Mouse (Mus musculus) forebrain, embryonic 15.5 days (tissue): ENCODE data around the gene 1700001P01Rik. TPM values are rescaled to one million over a fixed set of nuclear protein-coding genes. Genes with fewer than 3 reads are reported as not detected.

Source experiments
- ATAC-seq: fragments of 200-750 bp; cut with Nextera tagmentation; replicated peaks from 2 replicates; pipeline ENCODE4 v1.8.0; 2017; ENCODE audit warnings: mild to moderate bottlenecking, moderate TSS enrichment, moderate library complexity
- H3K27ac ChIP-seq: fragments of 300-500 bp; sonication (generic); replicated peaks from 2 replicates; pipeline ENCODE4 v1.5.1; 2015; ENCODE audit warnings: mild to moderate bottlenecking, inconsistent platforms
- H3K27me3 ChIP-seq: fragments of 300-500 bp; sonication (generic); 2 replicates; pipeline ENCODE4 v1.6.1; 2015; ENCODE audit warnings: inconsistent platforms
- H3K36me3 ChIP-seq: fragments of 300-500 bp; sonication (generic); 2 replicates; pipeline ENCODE4 v1.6.1; 2015; ENCODE audit warnings: mild to moderate bottlenecking, inconsistent platforms
- H3K4me1 ChIP-seq: fragments of 300-500 bp; sonication (generic); 2 replicates; pipeline ENCODE4 v1.6.1; 2015; ENCODE audit warnings: inconsistent platforms
- H3K4me2 ChIP-seq: fragments of 300-500 bp; sonication (generic); replicated peaks from 2 replicates; pipeline ENCODE4 v1.6.1; 2015; ENCODE audit warnings: mild to moderate bottlenecking, inconsistent platforms
- H3K4me3 ChIP-seq: fragments of 300-500 bp; sonication (generic); 2 replicates; pipeline ENCODE4 v1.5.1; 2015; ENCODE audit warnings: mild to moderate bottlenecking, inconsistent platforms
- H3K9ac ChIP-seq: fragments of 300-500 bp; sonication (generic); replicated peaks from 2 replicates; pipeline ENCODE4 v1.6.1; 2015; ENCODE audit warnings: mild to moderate bottlenecking, inconsistent platforms
- H3K9me3 ChIP-seq: fragments of 300-500 bp; sonication (generic); 2 replicates; pipeline ENCODE4 v1.6.1; 2016; ENCODE audit warnings: inconsistent platforms
- WGBS: fragments of 180-500 bp; shearing (Covaris S2); methylation state at CpG from one replicate; pipeline ENCODE4 v1.1.7; 2015; ENCODE audit warnings: mixed read lengths; 5-methylcytosine and 5-hydroxymethylcytosine counted together
- polyA plus RNA-seq: library from polyadenylated mRNA; unstranded; fragments of >200 nt; fragmentation: Nextera tagmentation; extraction: Ambion mirVana; gene quantifications from 2 replicates; pipeline ENCODE4 v1.2.1, GENCODE M21; 2015

The 1700001P01Rik gene
- polyA plus RNA-seq, 1 experiment from 2014 or later, result 0.39 TPM

DNA sequence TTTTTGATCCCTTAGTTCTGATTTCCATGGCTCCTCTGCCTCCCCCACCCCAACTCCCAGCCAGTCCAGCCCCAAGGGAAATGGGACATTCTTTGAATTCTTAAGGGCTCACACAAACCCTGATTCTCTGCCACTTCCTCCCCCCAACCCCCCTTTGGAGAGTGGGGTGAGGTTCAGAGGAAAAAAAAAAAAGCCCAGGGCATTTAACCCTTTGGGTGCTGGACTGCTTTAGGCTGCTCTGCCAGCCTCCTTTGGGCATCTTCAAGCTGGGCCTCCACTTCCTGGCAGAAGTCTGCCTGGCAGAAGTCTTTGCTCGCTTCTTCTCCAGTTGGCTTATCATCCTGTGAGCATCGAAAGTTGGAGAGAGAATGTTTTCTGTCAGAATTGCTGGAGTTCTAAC is 32.4 kb upstream of the 1700001P01Rik start:
- H3K27ac ChIP-seq, result peak overlapping the region; percentile 57
- H3K36me3 ChIP-seq, result peaks cover 10% of the 10 kb centered on the region
- no peak overlapping the region for H3K4me2 ChIP-seq
- 27% methylated on average over 2 of the region's 2 CpGs for WGBS
- no peak overlapping the region for H3K9ac ChIP-seq
- H3K4me3 ChIP-seq, result no peak overlapping the region
- peaks cover 90% of the 10 kb centered on the region for H3K4me1 ChIP-seq
- no peak for ATAC-seq
- H3K9me3 ChIP-seq, result no peaks in the 10 kb centered on the region
- H3K27me3 ChIP-seq, result no peaks in the 10 kb centered on the region

DNA sequence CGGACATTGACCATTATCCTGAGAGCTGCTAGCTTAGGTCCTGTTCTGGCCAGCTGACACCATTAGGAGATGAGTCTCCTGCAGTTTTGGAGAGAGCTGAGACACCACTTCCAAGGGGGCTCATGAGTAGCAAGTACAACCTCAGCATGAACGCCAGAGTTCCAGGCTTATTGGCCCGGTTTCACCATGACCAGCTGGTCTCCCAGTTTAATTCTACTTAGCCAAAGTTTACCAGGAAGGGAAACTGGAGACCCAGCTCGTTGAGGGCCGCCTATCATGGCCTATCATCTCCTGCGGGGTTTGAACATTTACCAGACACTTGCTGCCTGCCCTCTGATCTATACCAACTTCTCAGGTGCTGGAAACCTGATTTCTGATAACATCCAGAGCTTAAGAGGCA is 31.9 kb upstream of the 1700001P01Rik start:
- no peak overlapping the region for H3K9ac ChIP-seq
- WGBS, result 41% methylated on average over 6 of the region's 6 CpGs
- H3K4me2 ChIP-seq, result no peak overlapping the region
- H3K36me3 ChIP-seq, result peaks cover 10% of the 10 kb centered on the region
- no peaks in the 10 kb centered on the region for H3K27me3 ChIP-seq
- H3K27ac ChIP-seq, result peak overlapping the region; percentile 57
- no peak for ATAC-seq
- H3K4me1 ChIP-seq, result peaks cover 90% of the 10 kb centered on the region
- no peak overlapping the region for H3K4me3 ChIP-seq
- no peaks in the 10 kb centered on the region for H3K9me3 ChIP-seq

DNA sequence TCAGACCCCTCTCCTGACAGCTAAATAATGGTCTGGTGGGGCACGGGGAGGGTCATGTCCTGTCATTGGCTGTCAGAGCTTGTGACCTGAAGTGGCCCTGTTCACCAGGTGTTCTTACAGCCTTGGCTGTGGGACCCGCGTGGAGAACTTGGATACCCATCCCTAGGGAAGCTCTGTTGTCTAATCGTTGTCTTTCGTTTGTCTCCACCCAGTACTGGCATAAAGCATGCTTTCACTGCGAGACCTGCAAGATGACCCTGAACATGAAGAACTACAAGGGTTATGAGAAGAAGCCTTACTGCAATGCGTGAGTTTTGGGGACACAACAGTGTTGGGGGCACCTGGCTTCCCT is 30.9 kb upstream of the 1700001P01Rik start:
- Histone ChIP-seq H3K4me1 (peaks cover 90% of the 10 kb centered on the region), H3K4me3 (no peak overlapping the region), H3K9me3 (no peaks in the 10 kb centered on the region), H3K27me3 (no peaks in the 10 kb centered on the region), H3K36me3 (peaks cover 10% of the 10 kb centered on the region), H3K27ac (0 out of 2 replicates have a peak overlapping the region, but pooled peaks have one; percentile 69), H3K9ac (0 out of 2 replicates have a peak overlapping the region, but pooled peaks have one; percentile 11), H3K4me2 (peak overlapping the region; percentile 31; the same call in 1 of the 2 replicates)
- WGBS, result 68% methylated on average over 7 of the region's 7 CpGs
- no peak for ATAC-seq

DNA sequence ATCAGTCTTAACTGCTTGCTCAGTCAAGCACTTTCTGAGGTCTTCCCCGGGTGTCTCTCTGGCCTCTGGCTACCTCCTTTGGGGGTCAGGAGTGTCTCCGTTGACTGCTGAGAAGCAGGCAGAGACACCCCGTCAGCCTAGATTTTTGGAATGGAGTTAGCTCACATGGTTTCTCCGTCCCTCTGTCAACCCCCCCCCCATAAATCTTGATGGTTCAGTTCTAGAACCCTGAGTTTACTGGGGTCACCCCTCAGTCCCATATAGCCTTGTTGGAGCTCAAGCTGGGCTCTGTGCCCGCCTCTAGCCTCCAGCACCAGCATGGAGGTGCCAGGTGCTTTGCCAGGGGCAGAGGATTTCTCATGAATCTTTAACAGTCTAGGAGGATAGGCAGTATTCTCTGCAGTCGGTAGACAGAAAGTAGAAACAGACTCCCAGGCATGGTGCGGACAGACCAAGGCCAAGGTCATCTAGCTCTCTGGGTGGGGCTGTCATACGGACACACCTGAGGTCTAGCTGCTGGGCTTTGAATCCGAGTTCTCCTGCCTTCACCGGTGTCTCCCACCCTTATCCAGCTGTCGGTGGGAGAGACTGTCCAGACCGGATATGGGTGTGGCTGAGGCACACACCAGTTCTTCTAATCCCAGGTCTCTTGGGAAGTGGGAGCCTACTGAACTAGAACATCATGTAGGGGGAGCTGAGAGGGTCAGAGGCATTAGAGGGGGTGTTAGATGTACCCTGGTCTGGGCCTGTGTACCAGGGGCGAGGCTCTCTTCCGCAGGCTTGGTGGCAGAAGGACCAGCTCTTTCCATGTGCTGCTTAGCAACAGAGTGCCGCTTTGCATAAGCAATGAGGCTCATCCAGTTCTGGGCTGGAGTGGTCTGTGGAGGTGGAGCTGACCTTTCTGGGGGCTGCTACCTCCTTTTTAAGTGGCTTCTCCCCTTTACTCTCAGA is 30.2 kb upstream of the 1700001P01Rik start:
- H3K4me2 ChIP-seq, result peak overlapping the region; percentile 31
- H3K27me3 ChIP-seq, result no peaks in the 10 kb centered on the region
- H3K9ac ChIP-seq, result peak overlapping the region; percentile 11; the same call in 1 of the 2 replicates
- peaks cover 90% of the 10 kb centered on the region for H3K4me1 ChIP-seq
- no peaks in the 10 kb centered on the region for H3K9me3 ChIP-seq
- peak overlapping the region; percentile 69 for H3K27ac ChIP-seq
- peak; percentile 24; the same call in 1 of the 2 replicates for ATAC-seq
- WGBS, result 36% methylated on average over 15 of the region's 15 CpGs
- H3K4me3 ChIP-seq, result no peak overlapping the region
- peaks cover 10% of the 10 kb centered on the region for H3K36me3 ChIP-seq

DNA sequence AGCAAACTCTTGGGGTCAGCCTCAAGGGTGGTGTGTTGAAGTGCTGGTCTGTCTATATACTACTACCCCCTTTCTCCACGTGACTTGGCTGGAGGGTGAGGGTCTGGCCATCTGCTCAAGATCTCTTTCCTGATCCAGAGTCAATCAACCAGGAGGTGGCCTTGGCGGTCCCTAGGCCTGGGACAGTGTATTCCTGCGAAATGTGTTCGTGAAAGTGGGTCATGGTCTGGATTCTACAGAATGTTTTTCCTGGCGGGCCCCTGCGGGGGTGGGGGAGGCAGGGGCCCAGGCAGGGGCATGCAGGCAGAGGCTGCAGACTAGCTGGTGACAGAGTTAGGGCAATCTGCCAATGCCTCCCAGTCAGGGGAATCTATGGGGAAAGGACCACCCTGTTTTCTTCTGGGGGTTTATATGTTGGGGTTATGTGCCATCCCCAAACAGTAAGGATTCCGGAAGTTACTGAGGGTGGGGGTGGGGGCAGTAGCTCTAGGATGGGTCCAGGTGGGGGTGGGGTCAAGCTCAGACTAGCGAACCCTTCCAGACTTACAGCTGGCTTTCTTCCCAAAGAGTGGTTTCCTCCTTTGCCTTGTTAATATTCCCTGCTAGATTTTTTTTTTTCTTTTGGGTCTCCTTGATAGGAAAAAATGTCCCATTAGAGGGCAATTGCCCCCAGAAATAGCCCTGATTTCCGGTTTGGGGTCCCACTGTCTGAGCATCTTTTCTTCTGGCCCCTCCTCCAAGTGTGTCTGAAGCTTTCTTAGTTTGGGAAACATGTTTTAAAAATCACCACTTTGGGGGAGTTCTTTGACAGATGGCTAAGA is 29.3 kb upstream of the 1700001P01Rik start:
- 13% methylated on average over 9 of the region's 9 CpGs for WGBS
- peak overlapping the region; percentile 19; the same call in 1 of the 2 replicates for H3K9ac ChIP-seq
- H3K4me2 ChIP-seq, result peak overlapping the region; percentile 31
- H3K4me3 ChIP-seq, result peak overlapping the region; percentile 9; the same call in 1 of the 2 replicates
- no peaks in the 10 kb centered on the region for H3K9me3 ChIP-seq
- peak overlapping the region; percentile 69 for H3K27ac ChIP-seq
- H3K36me3 ChIP-seq, result peaks cover 10% of the 10 kb centered on the region
- no peaks in the 10 kb centered on the region for H3K27me3 ChIP-seq
- peak; percentile 30 for ATAC-seq
- peaks cover 85% of the 10 kb centered on the region for H3K4me1 ChIP-seq

DNA sequence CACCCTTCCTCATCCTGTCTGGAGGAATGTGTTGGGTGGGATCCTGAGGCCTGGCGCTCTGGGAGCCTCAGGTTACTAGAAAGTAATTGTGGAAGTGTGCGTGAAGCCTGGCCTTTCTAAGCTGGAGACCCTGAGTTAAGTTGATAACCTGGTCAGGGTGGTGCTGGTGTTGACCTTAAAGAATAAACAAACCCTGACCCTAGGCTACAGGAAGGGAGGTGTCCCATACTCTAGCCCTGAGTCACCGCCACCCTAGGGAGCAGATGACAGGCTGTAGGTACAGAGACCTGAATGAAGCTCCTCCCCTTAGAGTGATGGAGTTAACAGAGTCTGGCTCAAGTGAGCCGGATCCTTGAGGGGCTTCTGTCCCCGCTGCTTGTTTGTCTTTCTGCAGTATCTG is 28.1 kb upstream of the 1700001P01Rik start:
- Histone ChIP-seq H3K36me3 (peaks cover 7% of the 10 kb centered on the region), H3K27me3 (no peaks in the 10 kb centered on the region), H3K4me2 (no peak overlapping the region), H3K27ac (no peak overlapping the region), H3K9me3 (no peaks in the 10 kb centered on the region), H3K4me1 (peaks cover 74% of the 10 kb centered on the region), H3K9ac (no peak overlapping the region), H3K4me3 (no peak overlapping the region)
- no peak for ATAC-seq
- whole genome bisulfite sequencing, result 87% methylated on average over 5 of the region's 5 CpGs

DNA sequence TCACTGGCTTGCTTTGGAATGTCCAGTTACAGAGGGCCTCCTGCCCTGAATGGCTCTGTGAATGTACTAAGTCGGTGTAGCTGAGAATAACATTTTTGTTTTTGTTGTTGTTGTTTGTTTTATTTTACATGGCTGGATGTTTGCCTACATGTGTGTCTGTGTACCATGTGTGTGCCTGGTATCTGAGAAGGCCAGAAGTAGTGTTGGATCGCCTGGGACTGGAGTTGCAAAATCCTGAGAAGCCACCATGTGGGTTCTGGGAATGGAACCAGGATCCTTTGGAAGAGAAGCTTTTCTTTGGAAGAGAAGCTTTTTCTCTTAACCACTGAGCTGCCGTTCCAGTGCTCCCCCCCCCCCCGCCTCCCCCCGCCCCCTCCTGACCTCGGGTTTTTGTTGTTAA is 26.8 kb upstream of the 1700001P01Rik start:
- Histone ChIP-seq H3K9ac (no peak overlapping the region), H3K27me3 (no peaks in the 10 kb centered on the region), H3K9me3 (no peaks in the 10 kb centered on the region), H3K4me2 (peak overlapping the region; percentile 58), H3K4me3 (peak overlapping the region; percentile 98), H3K36me3 (peaks cover under 1% of the 10 kb centered on the region), H3K4me1 (peaks cover 66% of the 10 kb centered on the region), H3K27ac (no peak overlapping the region)
- WGBS, result 26% methylated on average over 6 of the region's 6 CpGs
- no peak for ATAC-seq

DNA sequence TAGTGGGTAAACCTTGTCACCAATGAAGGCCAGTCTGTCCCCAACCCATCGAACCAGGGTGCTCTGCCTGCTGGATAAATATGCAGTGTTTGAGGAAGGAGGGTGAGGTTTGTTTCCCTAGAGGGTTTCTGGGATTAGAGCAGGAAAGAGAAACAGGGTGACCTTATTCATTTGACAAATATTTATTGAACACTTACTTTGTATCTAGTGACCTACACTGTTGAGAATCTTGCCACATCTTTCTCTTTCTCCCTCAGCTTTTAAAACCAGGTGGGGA is 26.4 kb upstream of the 1700001P01Rik start:
- Histone ChIP-seq H3K4me1 (peaks cover 64% of the 10 kb centered on the region), H3K36me3 (no peaks in the 10 kb centered on the region), H3K9me3 (no peaks in the 10 kb centered on the region), H3K4me3 (peak overlapping the region; percentile 98), H3K9ac (peak overlapping the region; percentile 97), H3K27me3 (no peaks in the 10 kb centered on the region), H3K27ac (no peak overlapping the region), H3K4me2 (peak overlapping the region; percentile 58)
- WGBS, result 43% methylated on average over 1 of the region's 1 CpGs
- ATAC-seq, result no peak

DNA sequence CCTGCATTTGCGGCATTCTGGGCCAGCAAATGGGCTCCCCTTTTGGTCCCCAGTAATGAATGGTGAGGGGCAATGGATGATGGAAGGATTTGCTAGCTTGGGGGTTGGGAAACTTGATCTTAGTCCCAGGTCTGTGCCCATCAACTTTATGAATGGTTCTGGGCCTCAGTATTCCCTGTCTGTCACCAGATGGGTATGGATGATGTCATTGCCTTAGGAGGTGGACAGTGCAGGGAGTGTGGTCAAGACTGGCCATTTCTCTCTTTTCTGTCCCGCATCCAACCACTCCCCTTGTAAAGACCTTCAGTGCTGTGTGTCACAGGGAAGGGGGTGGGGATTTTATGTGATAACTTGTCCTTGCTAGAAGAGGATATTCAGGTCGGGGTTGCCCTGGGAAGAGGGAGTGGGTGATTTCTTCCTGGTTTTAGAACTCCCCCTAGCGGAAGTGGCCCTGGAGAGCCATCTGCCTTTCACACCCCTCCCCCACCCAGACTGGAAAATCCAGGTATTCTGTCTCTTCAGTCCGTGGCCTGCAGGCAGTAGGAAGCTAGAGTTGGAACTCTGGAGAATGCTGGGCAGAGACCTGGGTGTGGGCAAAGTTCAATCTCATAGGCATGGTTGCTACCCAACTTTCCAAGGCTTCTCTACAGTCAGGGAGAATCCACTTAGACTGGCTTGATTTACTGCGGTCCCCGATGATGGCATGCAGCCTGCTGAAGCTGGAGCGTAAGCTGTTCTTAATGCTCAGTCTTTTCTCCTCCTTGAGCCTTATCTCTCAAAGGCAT is 25.9 kb upstream of the 1700001P01Rik start:
- Histone ChIP-seq H3K36me3 (no peaks in the 10 kb centered on the region), H3K4me1 (peaks cover 60% of the 10 kb centered on the region), H3K9me3 (no peaks in the 10 kb centered on the region), H3K4me2 (peak overlapping the region; percentile 58), H3K4me3 (peak overlapping the region; percentile 98), H3K27me3 (no peaks in the 10 kb centered on the region), H3K27ac (0 out of 2 replicates have a peak overlapping the region, but pooled peaks have one; percentile 96), H3K9ac (peak overlapping the region; percentile 97)
- 34% methylated on average over 8 of the region's 8 CpGs for WGBS
- ATAC-seq, result no peak

DNA sequence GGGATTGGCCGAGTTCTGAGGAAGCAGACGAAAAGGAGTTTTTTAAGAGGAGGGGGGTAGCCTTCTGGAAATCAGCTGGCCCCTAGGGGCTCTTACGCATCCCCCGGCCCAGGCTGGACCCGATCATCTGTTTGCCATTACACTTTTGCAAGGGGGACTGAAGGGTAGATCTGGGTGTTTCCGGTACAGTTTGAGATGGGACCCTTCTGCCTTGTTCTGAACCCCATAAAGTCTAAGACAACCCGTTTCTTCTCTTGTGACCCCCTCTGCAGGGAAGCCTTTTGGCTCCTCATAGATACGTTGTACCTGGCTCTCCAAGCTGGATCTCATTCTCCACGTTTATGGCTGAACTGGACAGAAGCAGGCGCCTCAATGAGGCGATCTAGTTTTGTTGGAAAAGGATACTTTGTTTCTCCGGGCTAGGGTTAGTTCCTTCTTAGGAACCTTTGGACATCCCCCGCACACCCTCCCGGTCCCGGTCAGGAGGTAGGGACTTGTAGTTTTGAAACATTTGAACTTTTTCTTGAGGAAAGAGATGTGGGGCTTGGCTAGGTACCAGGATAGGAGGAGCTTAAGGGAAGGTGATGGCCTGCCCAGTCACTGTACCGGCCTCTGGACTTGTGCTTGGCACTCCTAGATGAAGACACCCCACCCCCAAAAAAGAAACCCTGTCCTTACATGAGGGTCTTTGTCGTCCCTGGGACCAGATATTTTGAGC is 25.1 kb upstream of the 1700001P01Rik start:
- Histone ChIP-seq H3K4me3 (peak overlapping the region; percentile 98), H3K27ac (peak overlapping the region; percentile 96), H3K9ac (peak overlapping the region; percentile 97), H3K36me3 (no peaks in the 10 kb centered on the region), H3K27me3 (no peaks in the 10 kb centered on the region), H3K4me1 (peaks cover 52% of the 10 kb centered on the region), H3K4me2 (peak overlapping the region; percentile 58), H3K9me3 (no peaks in the 10 kb centered on the region)
- ATAC-seq, result no peak
- WGBS, result 6% methylated on average over 17 of the region's 17 CpGs
